Comparison of ENCODE assay signal across 8 mouse cellular contexts in the genomic region with DNA sequence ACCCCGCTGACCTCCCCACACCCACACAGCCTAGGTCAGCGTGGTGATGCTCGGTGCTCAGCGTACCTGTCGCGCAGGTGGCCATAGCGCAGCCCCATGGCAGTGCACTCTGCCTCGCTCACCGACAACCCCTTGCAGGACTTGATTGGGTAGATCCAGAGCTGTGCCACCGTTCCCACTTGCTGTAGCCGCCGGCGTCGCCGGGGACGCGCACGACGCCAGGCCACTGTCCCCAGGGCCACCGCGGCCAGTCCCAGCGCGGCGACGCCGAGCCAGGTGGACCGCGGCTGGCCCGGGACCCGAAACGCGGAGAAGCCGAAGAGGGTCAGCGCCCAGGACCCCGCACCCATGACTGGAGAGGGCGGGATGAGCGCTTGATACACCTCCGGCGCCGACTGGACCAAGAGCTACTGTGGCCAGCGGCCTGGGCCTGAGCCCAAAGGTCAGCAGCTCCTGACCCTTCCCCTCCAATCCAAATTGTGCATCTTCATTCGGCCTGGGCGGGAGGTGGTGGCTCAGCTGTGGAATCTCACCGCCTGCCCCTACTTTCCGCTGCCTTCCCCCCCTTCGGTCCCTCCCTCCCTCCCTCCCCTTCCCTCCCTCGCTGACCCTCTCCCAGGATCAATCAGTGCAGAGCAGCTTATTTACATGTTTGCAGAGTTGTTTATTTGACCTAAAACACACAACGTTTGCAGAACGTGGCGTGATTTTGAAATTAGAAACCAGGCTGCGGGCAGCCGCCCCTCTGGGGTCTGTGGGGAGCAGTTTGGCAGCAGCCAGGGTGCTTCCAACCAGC. TPM values are rescaled to one million over a fixed set of nuclear protein-coding genes. Genes with fewer than 3 reads are reported as not detected.
DNase-seq lines count a peak whose midpoint lies in the region; ATAC-seq lines count a peak whose summit lies in the region.

Marc1 (minus strand) TSS at position 534 of the 796 bp plus-strand sequence.

- H3K36me3 ChIP-seq in embryonic facial prominence, embryonic 10.5 days (replicated peaks): 0 out of 2 replicates have a peak, but pooled peaks cover 2% of the 10 kb centered on the region
- peaks cover 3% of the 10 kb centered on the region; the same call in 1 of the 2 replicates for H3K36me3 ChIP-seq in intestine, embryonic 16.5 days (ENCODE audit: control insufficient read depth, insufficient read depth, low read length)
- H3K36me3 ChIP-seq in liver, embryonic 15.5 days (replicated peaks): peaks cover 18% of the 10 kb centered on the region; the same call in 1 of the 2 replicates

- H3K4me2 ChIP-seq in intestine, embryonic 16.5 days (ENCODE audit: low read depth, low read length): peak within 1 kb of the TSS; percentile 81
- H3K4me2 ChIP-seq in liver, embryonic 15.5 days: peak within 1 kb of the TSS; percentile 46

- WGBS in embryonic facial prominence, embryonic 10.5 days: 6% methylated on average over 52 of the region's 52 CpGs
- WGBS in intestine, embryonic 16.5 days: 7% methylated on average over 52 of the region's 52 CpGs
- WGBS in liver, embryonic 15.5 days (ENCODE audit: insufficient replicate concordance): 16% methylated on average over 52 of the region's 52 CpGs

- intact Hi-C loops in left cerebral cortex, postnatal 25 days (cut with DNase I): no loop called here

- H3K27ac ChIP-seq in embryonic facial prominence, embryonic 10.5 days (replicated peaks): peak within 1 kb of the TSS; percentile 19; the same call in 1 of the 2 replicates
- peak within 1 kb of the TSS; percentile 45 for H3K27ac ChIP-seq in intestine, embryonic 16.5 days (ENCODE audit: low read length)
- peak within 1 kb of the TSS; percentile 64 for H3K27ac ChIP-seq in liver, embryonic 15.5 days (replicated peaks)

- peak within 1 kb of the TSS; percentile 56 for H3K9ac ChIP-seq in intestine, embryonic 16.5 days (ENCODE audit: low read depth, low read length)
- no peak within 1 kb of the TSS for H3K9ac ChIP-seq in liver, embryonic 15.5 days

- H3K9me3 ChIP-seq in embryonic facial prominence, embryonic 10.5 days: no peaks in the 10 kb centered on the region
- H3K9me3 ChIP-seq in intestine, embryonic 16.5 days (ENCODE audit: control insufficient read depth, low read length): no peaks in the 10 kb centered on the region
- H3K9me3 ChIP-seq in liver, embryonic 15.5 days (replicated peaks): no peaks in the 10 kb centered on the region

- H3K4me3 ChIP-seq in embryonic facial prominence, embryonic 10.5 days: peak within 1 kb of the TSS; percentile 59
- peak within 1 kb of the TSS; percentile 43 for H3K4me3 ChIP-seq in intestine, embryonic 16.5 days (ENCODE audit: low read length)
- H3K4me3 ChIP-seq in liver, embryonic 15.5 days (replicated peaks): peak within 1 kb of the TSS; percentile 52

- ATAC-seq in intestine, embryonic 16.5 days: peak; percentile 41; the same call in 1 of the 2 replicates
- peak; percentile 62 for ATAC-seq in liver, embryonic 15.5 days (ENCODE audit: insufficient read depth)

- DNase-seq in adrenal gland, postnatal 14 days: peak; percentile 44
- no peak for DNase-seq in adrenal gland, postnatal 25 days
- DNase-seq in embryonic facial prominence, embryonic 10.5 days (ENCODE audit: low spot score): peak; percentile 34
- no peak for DNase-seq in spleen, adult 18-20 months
- DNase-seq in spleen, postnatal 36 days (ENCODE audit: low spot score in 2 of 2): no peak
- no peak for DNase-seq in left cerebral cortex, postnatal 25 days (ENCODE audit: low spot score in 2 of 2)

- peaks cover 45% of the 10 kb centered on the region for H3K27me3 ChIP-seq in embryonic facial prominence, embryonic 10.5 days (replicated peaks; ENCODE audit: low read depth, poor library complexity, severe bottlenecking)
- H3K27me3 ChIP-seq in intestine, embryonic 16.5 days (replicated peaks; ENCODE audit: control insufficient read depth, insufficient read depth, low read length): no peaks in the 10 kb centered on the region
- H3K27me3 ChIP-seq in liver, embryonic 15.5 days: peaks cover 18% of the 10 kb centered on the region

- peaks cover 18% of the 10 kb centered on the region for H3K4me1 ChIP-seq in embryonic facial prominence, embryonic 10.5 days
- H3K4me1 ChIP-seq in intestine, embryonic 16.5 days (ENCODE audit: control insufficient read depth, insufficient read depth, low read length): peaks cover 33% of the 10 kb centered on the region
- peaks cover 20% of the 10 kb centered on the region for H3K4me1 ChIP-seq in liver, embryonic 15.5 days (replicated peaks)

RNA-seq across cellular contexts. Expression of gene Marc1, which starts in this region (rescaled TPM):
- total RNA-seq in adrenal gland, postnatal 14 days (2021): 1.5 and 30.7 TPM in 2 replicates
- 1.4 and 4.4 TPM in 2 replicates for total RNA-seq in adrenal gland, postnatal 25 days (2021)
- polyA plus RNA-seq in embryonic facial prominence, embryonic 10.5 days (2016; fragmentation: Nextera tagmentation; extraction: Ambion mirVana): 0.07 TPM in 1 of 2 replicates, not detected in the other
- polyA plus RNA-seq in intestine, embryonic 16.5 days (2015; fragmentation: Nextera tagmentation; extraction: Ambion mirVana): 1.1 and 1.5 TPM in 2 replicates
- polyA plus RNA-seq in liver, embryonic 15.5 days (2015; fragmentation: Nextera tagmentation; extraction: Ambion mirVana): 40.0 and 41.7 TPM in 2 replicates
- total RNA-seq in left cerebral cortex, postnatal 25 days (2021): not detected

Comparison
In these comparisons a context has a peak if more than half of its experiments do, and no peak if none do; other contexts are left out.
1. RNA of gene Marc1 (polyA plus RNA-seq): 40.0 to 41.7 TPM in liver, embryonic 15.5 days; 1.1 to 1.5 TPM in intestine, embryonic 16.5 days and 0.07 TPM in embryonic facial prominence, embryonic 10.5 days; every median in the first group is over 10 times any median in the second.
2. Peak in DNase-seq, H3K4me3 ChIP-seq and H3K27ac ChIP-seq in embryonic facial prominence, embryonic 10.5 days; RNA of the gene not detected or under 1 TPM.
3. Peak in every context shown above with its lines, with median percentiles within 50 percentile points of each other: H3K27ac ChIP-seq and H3K4me3 ChIP-seq.